Mouse (Mus musculus): ENCODE measurements around the gene Lins1. TPM values are rescaled to one million over a fixed set of nuclear protein-coding genes. Genes with fewer than 3 reads are reported as not detected.

The Lins1 gene
- 10 to 100 TPM; 17.0 to 18.2 TPM for total RNA-seq (2023)

GRCm38 (mm10) chr7:66689620-66690360 is at the start of gene Lins1:
Gene Lins1, plus strand, starts transcription at chr7:66689889.

DNA sequence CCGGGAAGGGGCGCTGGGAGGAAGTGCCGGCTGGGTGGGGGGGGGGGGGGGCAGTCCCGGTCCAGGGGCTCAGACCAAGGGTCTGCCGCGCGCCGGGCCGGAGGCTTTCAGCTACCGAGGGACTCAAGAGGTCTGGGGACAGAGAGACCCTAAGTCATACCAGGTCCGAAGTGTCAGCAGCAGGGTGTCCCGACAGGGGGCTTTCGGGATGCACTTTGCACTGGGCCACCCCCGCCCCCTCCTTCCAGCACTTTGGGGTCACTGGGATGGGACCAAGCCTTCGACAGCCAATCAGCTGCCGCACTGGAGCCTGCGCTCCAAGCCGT is 432 bp upstream of the Lins1 start, which contains the start of gene Asb7:
Gene Asb7 (minus strand): TSS at position 303 of the 326 bp plus-strand sequence.

GRCm38 (mm10) chr7:66743377-66743781 is 53.7 kb downstream of the Lins1 start, which contains the start of gene Cers3:
Gene Cers3, plus strand, starts transcription at chr7:66743504.

Other genes starting within 250 kb of the Lins1 start
- 10 to 100 TPM; 42.6 to 50.0 TPM for gene Asb7, start 293 bp upstream of the Lins1 start, total RNA-seq (2023)
- gene Cers3, start 53.6 kb downstream of the Lins1 start, total RNA-seq (2023) = under 1 TPM in 1 of 2 experiments, not detected in 1; 0.50 TPM
- gene Adamts17, start 149.8 kb downstream of the Lins1 start, total RNA-seq (2023) = under 1 TPM; 0.09 TPM

All from neutrophil, adult 83 days (primary cell).